Mouse (Mus musculus): ENCODE results near the gene N4bp1.
A peak's percentile ranks its signal among the peaks of the same experiment; 100 is the strongest.

The N4bp1 gene

GRCm38 (mm10) chr8:86853989-86854373, 31.1 kb downstream of the N4bp1 start:
- DNase-seq = no peak

- no peak for DNase-seq
Measured at GRCm38 (mm10) chr8:86853266-86853988, 31.6 kb downstream of the N4bp1 start.

- no peak for DNase-seq
Measured at GRCm38 (mm10) chr8:86852491-86852890, 32.6 kb downstream of the N4bp1 start.

GRCm38 (mm10) chr8:86848876-86849275, 36.2 kb downstream of the N4bp1 start:
- no peak for DNase-seq

- DNase-seq = no peak
Measured at GRCm38 (mm10) chr8:86848401-86848800, 36.7 kb downstream of the N4bp1 start.

GRCm38 (mm10) chr8:86847091-86847490, 38.0 kb downstream of the N4bp1 start:
- no peak for DNase-seq

GRCm38 (mm10) chr8:86845875-86846274, 39.2 kb downstream of the N4bp1 start:
- DNase-seq = no peak

GRCm38 (mm10) chr8:86844856-86845255, 40.2 kb downstream of the N4bp1 start:
- DNase-seq = no peak

- peak in 1 of 2 experiments; percentile 50 for DNase-seq
Measured at GRCm38 (mm10) chr8:86843896-86844295, 41.2 kb downstream of the N4bp1 start.

GRCm38 (mm10) chr8:86841556-86842309, 43.3 kb downstream of the N4bp1 start:
- DNase-seq = no peak

GRCm38 (mm10) chr8:86840120-86840693, 44.9 kb downstream of the N4bp1 start:
- DNase-seq = no peak

GRCm38 (mm10) chr8:86838707-86839438, 46.2 kb downstream of the N4bp1 start:
- DNase-seq = no peak

GRCm38 (mm10) chr8:86837234-86837633, 47.8 kb downstream of the N4bp1 start:
- DNase-seq = no peak

- no peak for DNase-seq
Measured at GRCm38 (mm10) chr8:86835881-86836280, 49.2 kb downstream of the N4bp1 start.

GRCm38 (mm10) chr8:86834496-86835260, 50.4 kb downstream of the N4bp1 start:
- DNase-seq = no peak

GRCm38 (mm10) chr8:86833937-86834336, 51.1 kb downstream of the N4bp1 start:
- no peak for DNase-seq

GRCm38 (mm10) chr8:86828925-86829324, 56.1 kb downstream of the N4bp1 start:
- DNase-seq = no peak

- DNase-seq = no peak
Measured at GRCm38 (mm10) chr8:86827199-86827598, 57.9 kb downstream of the N4bp1 start.

GRCm38 (mm10) chr8:86826538-86826937, 58.5 kb downstream of the N4bp1 start:
- no peak for DNase-seq

GRCm38 (mm10) chr8:86825674-86826448, 59.2 kb downstream of the N4bp1 start:
- no peak for DNase-seq

GRCm38 (mm10) chr8:86824735-86825134, 60.3 kb downstream of the N4bp1 start:
- DNase-seq = no peak
